Mouse (Mus musculus) stomach, postnatal 0 days (tissue): ENCODE data around the gene Cnot6l.

ENCODE experiments used
- CTCF ChIP-seq: IDR thresholded peaks from 2 replicates; pipeline ENCODE4 v1.5.1; 2016; ENCODE audit warnings: antibody characterized with exemption, low read depth, mild to moderate bottlenecking, moderate library complexity
- EP300 ChIP-seq: optimal IDR thresholded peaks from 2 replicates; pipeline ENCODE3; 2016; ENCODE audit warnings: antibody characterized with exemption

DNA sequence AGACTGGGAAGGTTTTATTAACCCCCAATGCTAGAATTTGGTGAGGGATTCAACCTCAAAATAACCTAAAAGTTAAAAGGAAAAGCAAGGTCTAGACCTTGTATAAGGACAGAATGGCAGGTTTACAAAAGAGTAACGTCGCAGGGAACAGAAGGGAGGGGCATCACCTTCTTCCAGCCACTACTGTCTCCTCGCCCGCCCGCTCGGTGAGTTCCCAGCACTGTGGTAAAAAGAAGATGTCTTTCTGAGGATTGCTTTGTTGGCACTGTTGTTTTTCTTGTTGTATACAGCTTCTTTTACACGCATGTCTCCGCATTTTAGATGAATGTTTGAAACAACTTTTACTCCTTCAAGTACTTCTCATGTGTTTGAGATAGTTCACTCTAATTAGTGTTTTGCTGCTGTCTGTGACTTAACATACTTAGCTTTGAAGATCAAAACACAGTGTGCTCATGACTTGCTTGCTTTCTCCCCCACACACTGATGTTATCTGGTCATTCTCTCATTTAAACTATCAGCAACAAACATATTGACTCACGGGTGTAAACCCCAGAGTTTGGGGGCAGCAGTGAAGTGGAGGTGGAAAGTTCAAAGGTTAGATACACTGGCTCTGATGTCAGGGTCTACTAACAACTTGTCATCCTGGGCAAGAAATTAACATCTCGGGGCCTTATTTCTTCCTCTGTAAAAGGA is 37.6 kb upstream of the Cnot6l start:
- TF ChIP-seq CTCF = no peak
- TF ChIP-seq EP300 = no peak
